Mouse (Mus musculus) cerebellum, postnatal 36 days (tissue): ENCODE results near the gene Myo3a.
A peak's percentile ranks its signal among the peaks of the same experiment; 100 is the strongest.
"Not testable (repeated sequence)": the region's sequence is repeated elsewhere in the genome, so short reads cannot be mapped to it uniquely, and the experiment has no call there.

Source experiments
- DNase-seq, 2 experiments: peaks; one replicate each; pipeline ENCODE4 v3.0.0; 2021 to 2022; ENCODE audit warnings: mixed read lengths in 2 of 2

Myo3a gene

DNA sequence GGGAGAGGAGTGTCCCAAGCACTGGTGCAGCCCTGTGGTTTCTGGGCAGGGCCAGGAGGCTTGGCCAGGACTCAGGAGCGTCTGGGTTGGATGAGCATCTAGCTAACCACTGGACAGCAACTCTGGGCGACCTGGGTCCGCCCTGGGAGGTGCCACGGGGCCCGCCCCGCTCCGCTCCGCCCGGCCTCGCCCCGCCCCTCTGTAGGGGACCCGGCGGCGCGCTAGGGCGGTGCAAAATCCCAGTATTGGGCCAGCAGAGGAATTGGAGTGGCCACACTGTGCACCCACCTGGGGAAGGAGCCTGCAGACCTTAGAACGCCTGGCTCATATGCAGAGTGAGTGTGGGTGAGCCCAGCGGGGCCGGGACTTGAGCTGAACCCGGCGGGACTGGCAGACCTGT, at the start of gene Myo3a:
Gene Myo3a (plus strand): TSS at position 196 of the 400 bp plus-strand sequence.
- no peak for DNase-seq

DNA sequence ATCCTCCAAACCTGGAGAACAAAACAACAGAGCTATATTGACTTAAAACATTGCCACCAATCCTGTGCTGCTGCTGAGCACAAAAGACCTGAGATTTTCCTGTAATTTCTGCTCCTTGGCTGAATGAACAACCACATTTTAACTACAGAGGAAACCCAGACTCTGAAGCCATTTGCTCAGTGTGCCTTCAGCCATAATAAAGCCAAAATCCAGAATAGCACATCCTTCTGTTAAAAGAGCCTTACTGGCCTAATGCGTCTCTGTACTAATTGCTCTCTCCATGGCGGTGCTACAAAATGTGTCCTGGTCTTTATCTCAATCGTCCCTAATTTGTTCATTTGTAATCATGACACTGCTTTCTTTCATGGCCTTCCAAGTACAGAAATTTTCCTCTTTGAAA, 23.2 kb downstream of the Myo3a start:
- DNase-seq, result no peak

DNA sequence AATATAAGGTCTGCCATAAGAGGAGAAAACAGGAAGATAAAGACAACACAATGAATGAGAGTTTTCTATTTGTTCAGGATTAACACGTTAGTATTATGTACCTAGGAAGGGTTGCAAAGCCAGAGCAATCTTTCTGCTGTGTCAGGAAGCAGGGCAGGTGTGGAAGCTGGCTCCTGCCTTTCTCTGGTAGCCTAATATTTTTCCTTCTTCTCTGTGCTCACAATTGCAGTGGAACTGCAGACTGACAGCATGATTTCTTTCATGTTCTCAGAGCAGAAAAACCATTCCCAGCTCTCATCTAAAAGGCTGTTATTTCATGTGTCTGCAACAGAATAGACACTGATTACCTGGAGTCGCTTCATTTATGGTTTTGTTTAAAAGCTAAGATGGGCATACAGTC, 23.7 kb downstream of the Myo3a start:
- no peak for DNase-seq

DNA sequence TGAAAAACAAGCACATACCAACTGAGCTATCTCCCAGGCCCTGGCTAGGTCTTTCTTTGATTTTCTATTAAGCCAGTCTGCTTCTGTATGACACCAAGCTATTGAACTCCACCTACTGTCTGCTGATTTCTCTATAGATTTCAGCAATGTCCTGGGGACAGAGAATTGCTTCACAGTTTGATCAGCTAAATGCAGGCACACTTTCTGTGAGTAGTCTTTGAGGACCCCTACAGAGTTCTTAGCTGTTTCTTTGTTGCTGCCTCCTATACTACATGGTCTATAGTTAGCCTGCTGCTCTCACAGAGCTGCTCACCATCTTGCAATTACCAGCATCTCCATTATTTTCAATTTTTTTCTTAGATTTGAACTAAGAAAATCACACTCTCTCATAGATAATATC, 28.3 kb downstream of the Myo3a start:
- no peak for DNase-seq

DNA sequence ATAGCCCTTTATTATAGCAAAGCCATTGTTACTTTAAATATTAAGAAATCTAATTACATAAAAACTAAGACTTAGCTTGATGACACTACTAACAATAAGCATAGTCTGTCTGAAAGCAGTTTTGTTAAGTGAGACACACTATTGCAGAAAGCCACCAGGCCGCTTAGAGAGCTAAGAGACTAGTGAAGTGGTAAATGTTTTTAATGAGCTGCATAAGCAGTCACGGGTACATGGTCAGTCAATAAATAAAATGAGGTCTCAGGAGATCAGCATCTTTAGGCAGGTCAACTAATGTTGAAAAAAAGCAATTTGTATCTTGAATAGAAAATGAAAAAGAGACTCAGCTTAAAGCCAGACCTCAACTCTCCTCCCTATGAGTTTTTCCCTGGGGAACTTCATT, 44.3 kb downstream of the Myo3a start:
- DNase-seq, result no peak

DNA sequence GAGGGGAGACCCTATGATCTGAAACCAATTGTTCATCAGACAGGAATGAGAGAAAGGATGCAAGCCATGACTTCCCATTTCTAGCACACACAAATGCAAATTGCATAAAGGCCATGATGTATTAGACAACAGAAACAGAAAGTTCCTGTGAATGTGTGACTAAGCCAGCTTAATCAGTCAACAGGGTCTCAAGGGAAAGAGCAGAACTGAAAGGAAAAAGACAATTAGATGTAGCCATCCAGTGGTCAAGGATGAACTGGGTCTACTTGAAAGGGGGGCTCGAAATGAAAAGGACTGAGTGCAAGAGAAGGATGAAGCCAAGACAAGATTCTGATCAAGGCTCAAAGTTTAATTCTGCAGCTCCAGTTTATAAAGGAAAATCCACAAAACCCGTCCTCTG, 58.1 kb downstream of the Myo3a start:
- DNase-seq, result no peak

DNA sequence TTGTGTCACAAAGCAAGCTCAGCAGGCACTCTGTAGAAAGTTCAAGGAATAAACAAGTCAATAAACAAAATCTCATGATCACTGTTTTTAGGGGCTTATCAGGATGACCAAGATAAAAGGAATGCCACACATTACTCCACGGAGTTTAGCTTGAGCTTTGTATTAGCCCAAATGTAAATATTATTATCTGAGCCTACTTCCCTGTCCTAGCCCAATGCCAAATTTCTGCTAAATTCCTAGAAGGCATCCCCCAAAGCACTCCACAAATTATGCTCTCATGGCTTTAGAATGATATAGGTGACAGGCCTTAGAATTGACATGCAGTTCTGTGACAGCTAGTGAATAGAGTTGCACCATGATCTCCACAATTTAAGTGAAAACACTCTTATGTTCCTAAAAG, 58.5 kb downstream of the Myo3a start:
- DNase-seq, result no peak

DNA sequence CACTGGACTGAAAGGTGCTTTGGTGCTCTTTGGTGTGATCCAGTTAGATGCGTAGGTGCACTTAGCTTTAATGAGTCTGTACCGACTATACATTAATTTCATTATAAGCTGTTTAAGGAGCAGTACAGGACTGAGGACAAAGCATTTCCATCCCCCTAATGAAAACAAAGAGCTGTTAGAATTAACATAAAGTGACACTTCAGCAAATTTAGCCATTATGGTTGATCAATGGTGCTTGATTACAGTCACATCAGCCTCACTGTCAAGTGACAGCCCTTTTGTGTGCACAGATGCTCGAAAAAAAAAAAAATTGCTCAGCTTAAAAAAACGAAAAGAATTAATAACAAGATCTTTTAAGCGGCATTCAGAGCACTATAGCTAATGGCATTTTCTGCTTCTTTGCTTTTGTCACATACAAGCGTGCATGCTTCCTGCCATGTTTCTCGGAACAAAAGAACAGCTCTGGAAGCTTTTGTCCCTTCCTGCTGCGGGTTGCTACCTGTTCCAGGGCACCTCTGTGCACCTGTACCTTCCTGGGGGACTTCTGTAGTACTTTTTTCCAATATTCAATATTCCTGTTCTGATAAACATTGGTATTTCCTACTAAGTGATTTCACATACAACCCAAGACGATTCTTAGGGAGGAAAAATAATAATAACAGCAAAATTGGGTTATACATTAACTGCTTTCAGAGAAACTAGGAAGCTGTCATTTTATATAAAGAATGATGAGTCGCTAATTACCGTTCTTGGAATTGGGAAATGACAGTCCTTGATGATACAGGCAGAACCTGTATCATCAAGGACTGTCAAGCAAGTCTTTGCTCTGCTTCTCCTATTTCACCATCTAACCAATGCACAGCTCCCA, 66.5 kb downstream of the Myo3a start:
- DNase-seq, result no peak

DNA sequence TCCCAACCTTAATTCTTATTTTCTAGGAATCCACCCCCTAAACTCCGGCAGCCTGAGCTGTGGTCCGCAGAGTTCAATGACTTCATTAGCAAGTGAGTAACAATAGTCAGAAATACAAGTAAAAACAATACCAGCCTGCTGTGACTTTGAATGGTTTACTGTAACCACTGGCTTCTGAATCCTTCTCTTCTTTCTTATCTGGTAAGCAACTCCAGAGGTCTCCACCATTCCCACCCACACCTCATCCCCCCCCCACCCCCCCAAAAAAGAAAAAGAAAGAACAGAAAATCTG, 67.1 kb downstream of the Myo3a start:
- DNase-seq, result no peak

DNA sequence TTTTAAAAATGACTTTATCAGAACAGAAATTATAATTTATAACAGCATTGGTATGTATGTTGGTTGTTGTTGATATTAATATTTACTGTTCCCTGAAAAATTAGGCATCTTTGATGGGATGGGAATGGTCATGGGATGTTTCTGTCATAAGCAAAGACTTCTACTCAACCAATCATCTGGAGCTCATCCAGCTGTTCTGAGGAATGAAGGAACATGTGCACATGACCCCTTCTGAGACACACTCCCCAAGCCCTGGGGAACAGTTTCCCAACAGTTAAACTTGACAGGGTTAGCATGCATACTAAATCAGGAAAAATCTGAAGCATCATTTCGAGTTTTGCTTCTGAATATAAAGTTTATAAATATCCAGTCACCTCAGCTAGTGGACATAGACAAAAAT, 70.6 kb downstream of the Myo3a start:
- DNase-seq, result no peak

DNA sequence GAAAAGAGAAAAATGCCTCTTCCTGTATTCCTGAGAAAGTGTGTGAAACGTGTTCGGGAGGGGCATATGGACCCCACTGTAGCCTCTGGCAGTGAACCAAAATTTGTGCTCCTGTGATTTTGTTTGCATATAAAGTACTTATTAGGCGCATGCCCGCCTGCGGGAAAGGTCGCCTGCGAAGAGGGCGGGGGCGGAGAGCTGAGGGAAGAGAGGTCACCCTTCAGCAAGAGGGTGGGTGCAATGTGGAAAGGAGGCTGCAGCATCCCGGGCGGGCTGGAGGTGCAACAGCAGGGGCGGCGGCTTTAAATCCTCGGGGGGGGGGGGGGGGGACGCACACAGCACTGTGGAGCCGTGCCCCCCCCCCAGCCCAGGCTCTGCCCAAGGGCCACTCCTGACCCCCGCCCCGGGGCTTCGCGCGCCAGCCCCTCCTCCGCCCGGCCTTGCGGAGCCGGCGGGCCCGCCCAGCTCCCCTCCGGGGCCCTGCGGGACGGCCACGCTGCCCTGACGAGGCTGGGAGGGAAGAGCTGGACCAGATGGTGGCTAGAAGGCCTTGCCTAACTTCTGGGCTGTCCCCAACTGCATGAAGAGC, 111.1 kb downstream of the Myo3a start:
- DNase-seq, result peak; percentile 4 to 8

DNA sequence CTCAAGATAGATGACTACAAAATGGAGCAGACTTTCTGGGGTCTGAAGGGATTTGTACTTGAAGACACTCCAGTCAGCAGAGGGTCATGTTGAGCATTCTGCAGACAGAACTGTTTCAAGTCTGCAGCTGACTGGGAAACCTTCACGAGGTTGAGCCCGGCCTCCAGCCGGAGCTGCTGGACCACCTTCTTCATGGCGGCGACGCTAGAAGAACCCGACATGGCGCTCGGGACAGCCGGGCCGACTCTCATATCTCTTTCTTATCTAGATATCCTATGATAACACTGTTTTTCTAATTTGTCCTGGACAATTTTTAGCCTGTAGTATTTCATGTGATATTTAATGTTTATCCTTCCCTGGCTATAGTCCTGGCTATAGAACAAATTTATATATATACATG, 183.2 kb downstream of the Myo3a start:
- DNase-seq, result not testable (repeated sequence)

DNA sequence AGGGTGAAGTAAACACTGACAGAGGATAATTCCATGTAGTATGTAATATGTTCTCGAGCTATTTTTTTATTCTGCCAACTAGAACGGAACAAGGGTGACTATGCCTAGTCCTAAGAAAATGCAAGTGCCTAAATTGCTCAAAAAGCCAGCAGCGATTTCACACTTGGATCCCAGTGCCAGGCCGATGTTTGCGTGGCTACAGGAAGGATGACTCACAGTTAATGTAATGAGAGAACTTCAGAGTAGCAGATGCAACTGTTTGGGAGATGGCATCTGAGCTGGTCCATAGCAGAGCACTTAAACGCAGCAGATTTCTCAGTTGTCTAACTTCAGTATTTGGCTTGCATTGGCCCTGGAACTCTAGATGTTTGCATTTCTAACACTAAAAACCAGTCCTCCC, 321.1 kb downstream of the Myo3a start:
- no peak for DNase-seq

DNA sequence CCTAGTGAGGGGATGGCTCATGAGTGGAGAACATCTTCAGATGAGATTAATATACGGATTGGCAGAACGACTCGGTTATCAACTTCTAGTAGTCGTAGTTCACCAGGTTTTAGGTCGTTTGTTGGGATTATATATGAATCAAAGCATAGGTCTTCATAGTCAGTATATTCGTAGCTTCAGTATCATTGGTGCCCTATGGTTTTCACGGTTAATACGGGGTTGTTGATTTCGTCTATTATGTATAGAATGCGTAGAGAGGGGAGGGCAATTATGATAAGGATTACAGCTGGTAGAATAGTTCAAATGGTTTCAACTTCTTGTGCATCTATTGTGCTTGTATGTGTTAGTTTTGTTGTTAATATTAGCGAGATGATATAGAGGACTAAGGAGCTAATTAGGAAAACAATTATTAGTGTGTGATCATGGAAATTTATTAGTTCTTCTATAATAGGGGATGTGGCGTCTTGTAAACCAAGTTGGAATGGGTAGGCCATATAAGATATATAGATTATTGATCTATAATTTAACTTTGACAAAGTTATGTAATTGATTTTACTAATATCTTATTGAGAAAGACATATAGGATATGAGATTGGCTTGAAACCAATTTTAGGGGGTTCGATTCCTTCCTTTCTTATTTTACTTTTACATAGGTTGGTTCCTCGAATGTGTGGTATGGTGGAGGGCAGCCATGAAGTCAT, 360.3 kb downstream of the Myo3a start:
- not testable (repeated sequence) for DNase-seq

DNA sequence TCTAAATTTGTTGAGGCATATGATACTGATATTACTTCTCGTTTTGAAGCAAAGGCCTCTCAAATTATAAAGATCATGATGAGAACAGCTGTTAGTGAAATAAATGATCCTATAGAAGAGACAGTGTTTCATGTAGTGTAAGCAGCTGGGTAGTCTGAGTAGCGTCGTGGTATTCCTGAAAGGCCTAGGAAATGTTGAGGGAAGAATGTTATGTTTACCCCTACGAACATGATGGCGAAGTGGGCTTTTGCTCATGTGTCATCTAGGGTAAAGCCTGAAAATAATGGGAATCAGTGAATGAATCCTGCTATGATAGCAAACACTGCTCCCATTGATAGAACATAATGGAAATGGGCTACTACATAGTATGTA, 360.9 kb downstream of the Myo3a start:
- not testable (repeated sequence) for DNase-seq

DNA sequence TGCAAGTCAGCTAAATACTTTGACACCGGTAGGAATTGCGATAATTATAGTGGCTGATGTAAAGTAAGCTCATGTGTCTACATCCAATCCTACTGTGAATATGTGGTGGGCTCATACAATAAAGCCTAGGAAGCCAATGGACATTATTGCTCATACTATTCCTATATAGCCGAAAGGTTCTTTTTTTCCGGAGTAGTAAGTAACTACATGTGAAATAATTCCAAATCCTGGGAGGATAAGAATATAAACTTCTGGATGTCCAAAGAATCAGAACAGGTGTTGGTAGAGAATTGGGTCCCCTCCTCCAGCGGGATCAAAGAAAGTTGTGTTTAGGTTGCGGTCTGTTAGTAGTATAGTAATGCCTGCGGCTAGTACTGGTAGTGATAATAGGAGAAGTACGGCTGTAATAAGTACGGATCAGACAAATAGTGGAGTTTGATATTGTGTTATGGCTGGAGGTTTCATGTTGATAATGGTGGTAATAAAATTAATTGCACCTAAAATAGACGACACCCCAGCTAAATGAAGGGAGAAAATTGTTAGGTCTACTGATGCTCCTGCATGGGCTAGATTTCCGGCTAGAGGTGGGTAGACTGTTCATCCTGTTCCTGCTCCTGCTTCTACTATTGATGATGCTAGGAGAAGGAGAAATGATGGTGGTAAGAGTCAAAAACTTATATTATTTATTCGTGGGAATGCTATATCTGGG, 361.5 kb downstream of the Myo3a start:
- DNase-seq, result not testable (repeated sequence)

DNA sequence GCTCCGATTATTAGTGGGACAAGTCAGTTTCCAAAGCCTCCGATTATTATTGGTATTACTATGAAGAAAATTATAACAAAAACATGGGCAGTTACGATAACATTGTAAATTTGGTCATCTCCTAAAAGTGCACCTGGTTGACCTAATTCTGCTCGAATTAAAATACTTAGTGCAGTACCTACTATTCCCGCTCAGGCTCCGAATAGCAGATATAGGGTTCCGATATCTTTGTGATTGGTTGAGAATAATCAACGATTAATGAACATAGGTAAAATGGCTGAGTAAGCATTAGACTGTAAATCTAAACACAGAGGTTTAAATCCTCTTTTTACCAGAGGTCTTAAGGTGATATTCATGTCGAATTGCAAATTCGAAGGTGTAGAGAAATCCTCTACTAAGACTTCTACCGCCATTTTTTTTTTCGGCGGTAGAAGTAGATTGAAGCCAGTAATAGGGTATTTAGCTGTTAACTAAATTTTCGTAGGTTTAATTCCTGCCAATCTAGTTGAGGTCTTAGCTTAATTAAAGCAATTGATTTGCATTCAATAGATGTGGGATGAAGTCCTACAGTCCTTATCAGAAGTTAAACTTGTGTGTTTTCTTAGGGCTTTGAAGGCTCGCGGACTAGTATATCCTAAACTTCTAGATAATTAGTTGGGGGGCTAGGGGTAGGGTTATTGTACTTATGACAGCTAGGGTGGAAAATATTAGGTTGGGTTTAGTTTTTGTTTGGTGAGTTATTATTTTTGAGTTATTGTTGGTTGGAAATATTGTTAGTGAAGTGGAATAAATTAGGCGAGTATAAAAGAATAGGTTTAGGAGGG, 362.3 kb downstream of the Myo3a start:
- not testable (repeated sequence) for DNase-seq

DNA sequence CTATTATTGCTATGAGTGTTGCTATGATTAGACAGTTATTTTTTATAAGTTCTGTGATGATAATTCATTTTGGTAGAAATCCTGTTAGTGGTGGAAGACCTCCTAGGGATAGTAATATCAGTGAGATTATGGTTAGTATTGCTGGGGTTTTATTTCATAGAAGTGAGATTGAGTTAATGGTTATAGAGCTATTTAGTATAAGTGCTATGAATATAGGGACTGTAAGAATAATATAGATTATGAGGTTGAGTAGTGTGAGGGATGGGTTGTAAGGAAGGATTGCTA, 362.8 kb downstream of the Myo3a start:
- no peak for DNase-seq

DNA sequence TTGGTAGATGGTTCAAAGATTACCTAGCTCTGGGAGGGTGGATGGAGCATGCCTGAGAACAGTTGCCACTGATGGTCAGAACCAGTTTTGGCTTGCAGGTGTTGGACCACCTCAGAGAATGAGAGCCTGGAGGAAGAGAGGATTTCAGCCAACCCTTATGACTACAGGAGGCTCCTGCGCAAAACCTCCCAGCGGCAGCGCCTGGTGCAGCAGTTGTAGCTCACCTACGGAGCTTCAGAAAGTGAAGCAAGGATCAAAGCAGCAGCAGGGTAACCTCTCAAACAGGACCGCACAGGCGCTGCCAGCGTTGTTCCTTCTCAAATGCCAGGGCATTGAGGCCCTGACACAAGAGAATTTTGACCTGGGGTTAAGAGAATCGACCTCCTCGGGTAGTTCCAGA, 390.6 kb downstream of the Myo3a start:
- DNase-seq, result no peak

DNA sequence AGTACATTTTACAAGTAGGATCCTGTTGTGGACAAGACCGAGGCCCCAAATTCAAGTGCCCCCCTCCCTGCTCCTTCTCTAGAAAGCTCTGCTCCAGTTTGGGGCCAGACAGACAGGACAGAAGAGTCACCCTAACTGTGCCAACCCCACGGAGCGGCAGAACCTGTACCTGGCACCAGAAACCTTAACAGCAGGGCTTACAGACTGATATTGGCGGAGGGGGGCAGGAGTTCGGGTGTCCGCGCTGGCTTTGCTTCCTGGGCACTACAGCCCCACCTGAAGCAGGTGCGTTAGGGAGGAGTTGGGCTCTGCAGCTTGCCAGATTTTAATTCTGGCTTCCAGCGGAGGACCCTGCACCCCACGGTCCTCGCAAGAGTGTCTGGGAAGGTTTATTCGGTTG, 392.1 kb downstream of the Myo3a start:
- DNase-seq, result no peak

DNA sequence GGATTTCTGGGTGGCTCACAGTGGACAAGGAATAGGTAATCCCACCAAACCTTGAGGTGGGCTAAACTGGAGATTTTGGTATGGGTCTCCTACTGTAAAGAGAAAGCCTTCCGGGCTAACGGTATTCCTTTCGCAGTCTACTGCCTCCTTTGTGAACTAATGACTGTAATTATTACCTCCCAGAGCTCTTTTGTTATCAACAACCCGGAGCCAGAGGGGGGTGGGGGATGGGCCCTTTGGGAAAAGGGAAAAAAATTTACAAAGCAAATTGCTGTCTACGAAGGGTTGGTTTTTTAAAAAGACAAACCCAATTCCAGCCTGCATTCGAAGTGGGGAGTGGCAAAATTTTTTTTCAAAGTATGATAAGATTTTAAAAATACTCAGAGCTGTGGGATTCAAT, 392.7 kb downstream of the Myo3a start:
- DNase-seq, result no peak

DNA sequence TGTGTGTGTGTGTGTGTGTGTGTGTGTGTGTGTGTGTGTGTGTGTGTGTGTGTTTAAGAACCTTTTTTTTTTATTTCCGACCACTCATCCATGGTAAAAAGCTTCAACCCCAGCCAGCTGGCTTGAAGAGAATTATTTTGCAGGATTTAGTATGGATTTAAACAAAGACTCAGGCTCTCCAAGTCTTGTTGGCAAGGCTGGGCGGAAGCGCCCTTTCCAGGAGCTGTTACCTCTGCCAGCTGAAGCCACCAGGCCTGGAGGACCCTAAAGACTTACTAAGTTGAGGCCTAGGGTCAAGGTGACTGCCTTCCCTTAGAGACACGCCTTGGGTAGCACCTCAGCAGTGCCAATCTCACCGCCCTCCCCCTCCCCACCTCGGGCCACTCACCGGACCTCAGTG, 393.2 kb downstream of the Myo3a start:
- DNase-seq, result no peak
